25 mouse cellular contexts compared by ENCODE assay signal in the genomic region with DNA sequence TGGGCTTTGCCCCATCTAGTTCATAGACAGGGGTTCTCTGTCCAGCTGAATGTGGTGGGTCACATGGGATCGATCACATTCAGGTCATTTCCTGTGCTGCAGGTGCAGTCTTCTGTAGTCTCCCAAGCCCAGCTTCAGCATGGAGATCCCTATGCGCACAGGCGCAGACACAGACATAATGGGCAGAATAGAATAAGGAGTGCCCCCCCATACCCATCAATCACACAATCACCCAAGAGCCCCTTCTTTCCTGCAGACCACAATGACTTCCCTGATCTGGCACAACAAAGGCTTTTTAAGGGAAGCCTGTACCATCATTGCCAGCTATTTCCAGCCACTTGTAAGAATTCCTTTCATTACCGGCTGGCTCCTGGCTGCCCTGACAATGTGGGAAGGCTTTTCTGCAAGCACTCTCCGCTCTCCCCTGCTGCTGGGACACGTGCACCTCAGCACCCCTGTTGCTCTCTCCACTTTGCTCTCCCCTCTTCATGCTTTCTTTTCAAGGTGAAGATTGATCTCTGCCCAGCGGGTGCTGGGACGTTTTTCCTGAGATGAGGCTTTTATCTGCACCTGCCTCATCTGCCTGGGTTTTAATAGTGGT.
DNase-seq lines count a peak whose midpoint lies in the region; ATAC-seq and TF ChIP-seq lines count a peak whose summit lies in the region.
"Had no signal": no experiment of that assay in that cellular context is flagged by ENCODE, and none has a peak within 500 bp of the region (broad histone marks: within the 10 kb centered on the region; RNA-seq: fewer than 3 reads in every experiment).

No protein-coding gene starts in this region.

- WGBS in hindbrain, embryonic 15.5 days, result 17% methylated on average over 8 of the region's 8 CpGs
- WGBS in hindbrain, embryonic 14.5 days, result 17% methylated on average over 8 of the region's 8 CpGs
- 28% methylated on average over 8 of the region's 8 CpGs for WGBS in midbrain, embryonic 16.5 days

- no peak overlapping the region for H3K4me3 ChIP-seq in hindbrain, embryonic 15.5 days
- H3K4me3 ChIP-seq in hindbrain, embryonic 14.5 days (replicated peaks; ENCODE audit: low read length), result no peak overlapping the region
- no peak overlapping the region for H3K4me3 ChIP-seq in midbrain, embryonic 16.5 days (ENCODE audit: low read depth, low read length)
- H3K4me3 ChIP-seq: embryonic facial prominence, embryonic 15.5 days; heart, adult 2 months; heart, embryonic 13.5 days; hindbrain, embryonic 13.5 days; limb, embryonic 15.5 days; stomach, embryonic 15.5 days had no signal

- TF ChIP-seq POLR2A in brain, embryonic 14.5 days (IDR thresholded peaks at IDR 0.05; ENCODE audit: borderline replicate concordance, extremely low read depth, insufficient read depth, insufficient read length, poor library complexity, severe bottlenecking), result no peak

- DNase-seq in hindbrain, embryonic 14.5 days (ENCODE audit: low spot score), result no peak
- peak; percentile 58 for DNase-seq in Muller cell, postnatal 12 days (ENCODE audit: inconsistent ontology term)
- DNase-seq in brain, embryonic 14.5 days (ENCODE audit: low read depth), result peak; percentile 82
- DNase-seq in spleen, postnatal 10 days (ENCODE audit: low spot score in 2 of 2), result no peak
- no peak for DNase-seq in cerebellum, adult 9-10 months
- DNase-seq: B cell, adult 2 months; cerebellum, adult 11-12 months; cerebellum, postnatal 14 days; gastrocnemius, postnatal 10 days; heart, adult 2 months; kidney, adult 8-10 months; kidney, postnatal 10 days; left cerebral cortex, postnatal 4 days; lung, embryonic 14.5 days; right cerebral cortex, adult 18-20 months; right cerebral cortex, postnatal 4 days; thymus, postnatal 25 days had no signal

- peak overlapping the region; percentile 1; the same call in 1 of the 2 replicates for H3K4me2 ChIP-seq in hindbrain, embryonic 15.5 days
- no peak overlapping the region for H3K4me2 ChIP-seq in hindbrain, embryonic 14.5 days (replicated peaks)
- H3K4me2 ChIP-seq in midbrain, embryonic 16.5 days (ENCODE audit: low read length), result no peak overlapping the region
- H3K4me2 ChIP-seq: embryonic facial prominence, embryonic 15.5 days; heart, embryonic 13.5 days; hindbrain, embryonic 13.5 days; limb, embryonic 15.5 days; lung, embryonic 14.5 days; stomach, embryonic 15.5 days had no signal

- H3K9ac ChIP-seq in hindbrain, embryonic 15.5 days, result no peak overlapping the region
- no peak overlapping the region for H3K9ac ChIP-seq in hindbrain, embryonic 14.5 days
- no peak overlapping the region for H3K9ac ChIP-seq in midbrain, embryonic 16.5 days (ENCODE audit: low read depth, low read length)
- H3K9ac ChIP-seq: embryonic facial prominence, embryonic 15.5 days; heart, embryonic 13.5 days; hindbrain, embryonic 13.5 days; limb, embryonic 15.5 days; liver, embryonic 14.5 days; lung, embryonic 14.5 days; stomach, embryonic 15.5 days had no signal

- H3K4me1 ChIP-seq in hindbrain, embryonic 15.5 days (replicated peaks), result no peaks in the 10 kb centered on the region
- H3K4me1 ChIP-seq in hindbrain, embryonic 14.5 days (replicated peaks; ENCODE audit: control insufficient read depth, insufficient read depth, low read length), result 0 out of 2 replicates have a peak, but pooled peaks cover 3% of the 10 kb centered on the region
- H3K4me1 ChIP-seq in midbrain, embryonic 16.5 days (ENCODE audit: control insufficient read depth, insufficient read depth, low read length), result no peaks in the 10 kb centered on the region
- H3K4me1 ChIP-seq: embryonic facial prominence, embryonic 15.5 days; limb, embryonic 15.5 days; stomach, embryonic 15.5 days had no signal

- no peak overlapping the region for H3K27ac ChIP-seq in hindbrain, embryonic 15.5 days (replicated peaks)
- H3K27ac ChIP-seq in hindbrain, embryonic 14.5 days, result no peak overlapping the region
- peak overlapping the region; percentile 56 for H3K27ac ChIP-seq in midbrain, embryonic 16.5 days (ENCODE audit: low read length)
- H3K27ac ChIP-seq: embryonic facial prominence, embryonic 15.5 days; heart, adult 2 months; heart, embryonic 13.5 days; hindbrain, embryonic 13.5 days; limb, embryonic 15.5 days; liver, embryonic 14.5 days; stomach, embryonic 15.5 days had no signal

- no peak for TF ChIP-seq CTCF in brain, embryonic 14.5 days (IDR thresholded peaks at IDR 0.05; ENCODE audit: borderline replicate concordance, extremely low read depth, insufficient read depth, insufficient read length)

- ATAC-seq in hindbrain, embryonic 15.5 days (ENCODE audit: low FRiP score, low read depth), result no peak
- ATAC-seq in hindbrain, embryonic 14.5 days (ENCODE audit: low FRiP score), result no peak
- peak; percentile 68; the same call in 1 of the 2 replicates for ATAC-seq in midbrain, embryonic 16.5 days

- no peaks in the 10 kb centered on the region for H3K9me3 ChIP-seq in hindbrain, embryonic 15.5 days
- H3K9me3 ChIP-seq in hindbrain, embryonic 14.5 days (ENCODE audit: control insufficient read depth, low read length), result no peaks in the 10 kb centered on the region
- no peaks in the 10 kb centered on the region for H3K9me3 ChIP-seq in midbrain, embryonic 16.5 days (replicated peaks; ENCODE audit: control insufficient read depth, low read length, poor library complexity, severe bottlenecking)
- H3K9me3 ChIP-seq: embryonic facial prominence, embryonic 15.5 days; hindbrain, embryonic 13.5 days; limb, embryonic 15.5 days; stomach, embryonic 15.5 days had no signal

- no peaks in the 10 kb centered on the region for H3K36me3 ChIP-seq in hindbrain, embryonic 15.5 days
- no peaks in the 10 kb centered on the region for H3K36me3 ChIP-seq in hindbrain, embryonic 14.5 days (replicated peaks; ENCODE audit: control insufficient read depth, insufficient read depth)
- no peaks in the 10 kb centered on the region for H3K36me3 ChIP-seq in midbrain, embryonic 16.5 days (ENCODE audit: control insufficient read depth, insufficient read depth, low read length)
- H3K36me3 ChIP-seq: embryonic facial prominence, embryonic 15.5 days; heart, embryonic 13.5 days; hindbrain, embryonic 13.5 days; limb, embryonic 15.5 days; stomach, embryonic 15.5 days had no signal

- H3K27me3 ChIP-seq in hindbrain, embryonic 15.5 days, result no peaks in the 10 kb centered on the region
- H3K27me3 ChIP-seq in hindbrain, embryonic 14.5 days (ENCODE audit: control insufficient read depth, insufficient read depth, low read length), result no peaks in the 10 kb centered on the region
- no peaks in the 10 kb centered on the region for H3K27me3 ChIP-seq in midbrain, embryonic 16.5 days (ENCODE audit: control insufficient read depth, insufficient read depth, low read depth, low read length)
- H3K27me3 ChIP-seq: embryonic facial prominence, embryonic 15.5 days; heart, embryonic 13.5 days; limb, embryonic 15.5 days; stomach, embryonic 15.5 days had no signal

Comparison
In these comparisons a context has a peak if more than half of its experiments do, and no peak if none do; other contexts are left out.
1. DNase-seq: peak in Muller cell, postnatal 12 days (single experiment) and brain, embryonic 14.5 days (single experiment); none in hindbrain, embryonic 14.5 days (single experiment), spleen, postnatal 10 days (0 of 2) and cerebellum, adult 9-10 months (single experiment).